Mouse (Mus musculus) brain, adult 2 months (tissue): ENCODE measurements at regions not wholly inside any gene's neighbourhood (a gene's known extent, or its start where the extent isn't known, plus 50 kb on each side); places are given as distances from the start of the nearest gene placed in this dataset.
"Not testable (repeated sequence)": the region's sequence is repeated elsewhere in the genome, so short reads cannot be mapped to it uniquely, and the experiment has no call there.

ENCODE experiments used
- DNase-seq: peaks from one replicate; pipeline ENCODE4 v3.0.0; 2011; ENCODE audit warnings: low read depth, low spot score

GRCm38 (mm10) chrX:70606349-70606748, 129.4 kb upstream of the Tmem185a start:
- DNase-seq, result no peak

GRCm38 (mm10) chrX:70582344-70582743, 105.4 kb upstream of the Tmem185a start:
- peak; percentile 76 for DNase-seq

- DNase-seq, result peak; percentile 50
Observed at GRCm38 (mm10) chrX:70580171-70580570, 103.2 kb upstream of the Tmem185a start.

- DNase-seq, result not testable (repeated sequence)
Observed at GRCm38 (mm10) chrX:70574243-70574642, 97.3 kb upstream of the Tmem185a start.

- DNase-seq, result not testable (repeated sequence)
Observed at GRCm38 (mm10) chrX:70570586-70570985, 93.6 kb upstream of the Tmem185a start.

GRCm38 (mm10) chrX:70569339-70569979, 92.5 kb upstream of the Tmem185a start:
- DNase-seq, result peak; percentile 3
